Mouse (Mus musculus) 3T3-L1 (cell line): ENCODE data around the gene Krtap4-9.
"Not testable (repeated sequence)": the region's sequence is repeated elsewhere in the genome, so short reads cannot be mapped to it uniquely, and the experiment has no call there.

ENCODE experiments used
- DNase-seq: peaks from one replicate; pipeline ENCODE4 v3.0.0-alpha.2; 2015; ENCODE audit warnings: low read depth, low spot score

Gene Krtap4-9

DNA sequence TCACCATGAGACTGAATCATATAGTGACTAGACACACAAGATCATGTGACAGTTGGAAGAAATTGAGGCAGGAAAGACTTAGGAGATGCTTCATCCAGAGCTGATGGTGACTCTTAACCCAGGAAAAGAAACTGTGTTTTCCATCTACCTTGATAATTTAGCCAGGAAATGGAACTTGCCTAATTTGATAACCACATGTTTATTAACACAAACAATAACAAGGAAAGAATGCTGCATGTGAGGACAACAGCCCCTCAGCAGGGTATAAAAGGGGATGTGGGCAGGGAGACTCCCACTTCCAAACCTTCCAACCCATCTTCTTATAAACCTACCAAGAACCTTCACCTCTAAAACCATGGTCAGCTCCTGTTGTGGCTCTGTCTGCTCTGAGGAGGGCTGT lies at the start of gene Krtap4-9:
Gene Krtap4-9, plus strand, starts transcription at position 301 of the 400 bp plus-strand sequence.
- not testable (repeated sequence) for DNase-seq

DNA sequence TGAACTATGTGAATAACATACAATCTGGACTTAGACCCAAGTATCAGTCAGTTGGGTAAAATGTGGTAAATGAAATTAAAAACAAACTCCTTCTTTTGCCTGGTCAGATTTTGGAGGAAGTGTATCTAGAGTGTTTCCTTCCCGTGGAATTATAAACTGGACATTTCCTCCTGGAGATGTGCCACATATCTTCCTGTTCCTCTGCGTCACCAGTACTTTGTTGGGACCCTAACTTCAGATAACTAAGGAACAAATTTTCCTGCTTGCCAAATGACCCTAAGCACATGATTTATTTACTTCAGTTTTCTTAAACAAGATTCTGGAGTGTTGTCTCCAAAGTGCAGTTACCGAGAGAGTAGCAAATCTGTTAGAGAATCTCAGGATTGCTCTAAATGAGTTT lies 41.0 kb upstream of the Krtap4-9 start:
- no peak for DNase-seq

DNA sequence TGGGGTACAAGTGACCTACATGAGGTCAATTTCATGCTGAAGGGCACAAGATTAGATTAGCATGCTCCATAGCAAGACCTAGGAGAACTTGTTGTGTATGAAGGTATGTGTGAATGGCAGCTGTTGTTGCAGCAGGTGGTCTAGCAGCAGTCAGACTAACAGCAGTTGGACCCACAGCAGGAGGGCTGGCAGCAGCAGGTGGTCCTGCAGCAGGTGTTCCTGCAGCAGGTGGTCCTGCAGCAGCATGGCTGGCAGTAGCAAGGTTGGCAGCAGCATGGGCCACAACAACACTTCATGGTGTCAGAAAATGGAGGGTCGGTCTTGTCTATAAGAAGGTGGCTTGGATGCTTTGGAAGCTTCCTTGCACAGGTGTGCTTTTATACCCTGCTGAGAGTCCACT lies 26.1 kb upstream of the Krtap4-9 start:
- DNase-seq, result no peak

DNA sequence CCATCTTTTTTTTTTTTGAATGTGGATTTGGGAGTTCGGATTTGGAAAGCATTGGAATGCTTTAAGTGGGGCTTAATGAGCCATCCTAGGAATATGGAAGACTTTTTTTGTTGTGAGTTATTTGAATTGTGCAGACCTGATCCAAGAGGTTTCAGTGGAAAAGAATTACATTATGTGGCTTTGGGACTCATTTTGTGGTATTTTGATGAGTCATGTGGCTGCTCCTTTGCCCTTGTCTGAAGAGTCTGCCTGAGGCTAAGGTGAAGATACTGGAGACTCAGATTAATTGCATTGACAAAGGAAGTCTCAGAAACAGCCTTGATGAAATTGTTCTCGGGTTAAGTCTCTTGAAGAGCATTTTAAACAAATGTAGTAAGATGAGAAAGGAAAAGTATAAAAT lies 16.6 kb upstream of the Krtap4-9 start:
- DNase-seq, result peak; percentile 89

DNA sequence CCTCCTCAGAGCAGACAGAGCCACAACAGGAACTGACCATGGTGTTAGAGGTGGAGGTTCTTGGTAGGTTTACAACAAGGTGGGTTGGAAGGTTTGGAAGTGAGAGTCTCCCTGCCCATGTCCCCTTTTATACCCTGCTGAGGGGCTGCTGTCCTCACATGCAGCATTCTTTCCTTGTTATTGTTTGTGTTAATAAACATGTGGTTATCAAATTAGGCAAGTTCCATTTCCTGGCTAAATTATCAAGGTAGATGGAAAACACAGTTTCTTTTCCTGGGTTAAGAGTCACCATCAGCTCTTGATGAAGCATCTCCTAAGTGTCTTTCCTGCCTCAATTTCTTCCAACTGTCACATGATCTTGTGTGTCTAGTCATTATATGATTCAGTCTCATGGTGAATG lies 12.2 kb upstream of the Krtap4-9 start, which contains the start of gene Gm11595:
Gene Gm11595, minus strand, starts transcription at position 101 of the 400 bp plus-strand sequence.
- DNase-seq, result not testable (repeated sequence)

DNA sequence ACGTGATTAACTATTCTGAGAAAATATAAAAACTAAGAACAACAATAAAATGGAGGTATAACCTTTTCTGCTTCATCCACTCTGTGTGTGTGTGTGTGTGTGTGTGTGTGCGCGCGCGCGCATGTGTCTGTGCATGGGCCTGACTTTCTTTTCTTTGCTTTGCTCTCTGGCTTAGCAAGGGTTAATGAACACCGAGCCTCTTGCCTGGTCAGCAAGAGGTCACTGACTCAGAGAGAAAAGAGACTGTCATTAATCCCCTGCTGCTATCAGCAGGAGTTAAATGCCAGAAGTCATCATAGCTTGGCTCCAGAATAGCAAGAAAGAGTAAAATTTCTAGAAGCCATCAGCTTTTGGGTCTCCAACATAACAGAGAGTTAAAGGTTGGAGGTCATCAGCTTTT lies 6.6 kb upstream of the Krtap4-9 start:
- no peak for DNase-seq

DNA sequence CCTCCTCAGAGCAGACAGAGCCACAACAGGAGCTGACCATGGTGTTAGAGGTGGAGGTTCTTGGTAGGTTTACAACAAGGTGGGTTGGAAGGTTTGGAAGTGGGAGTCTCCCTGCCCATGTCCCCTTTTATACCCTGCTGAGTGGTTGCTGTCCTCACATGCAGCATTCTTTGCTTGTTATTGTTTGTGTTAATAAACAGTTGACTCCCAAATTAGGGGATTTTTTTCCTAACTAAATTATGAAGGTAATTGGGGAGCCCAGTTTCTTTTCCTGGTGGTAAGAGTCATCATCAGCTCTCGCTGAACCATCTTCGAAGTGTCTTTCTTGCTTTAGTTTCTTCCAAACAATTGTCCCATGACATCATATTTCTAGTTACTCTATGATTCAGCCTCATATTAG lies 4.4 kb upstream of the Krtap4-9 start, which contains the start of gene Krtap4-8:
Gene Krtap4-8, minus strand, starts transcription at position 101 of the 400 bp plus-strand sequence.
- no peak for DNase-seq

DNA sequence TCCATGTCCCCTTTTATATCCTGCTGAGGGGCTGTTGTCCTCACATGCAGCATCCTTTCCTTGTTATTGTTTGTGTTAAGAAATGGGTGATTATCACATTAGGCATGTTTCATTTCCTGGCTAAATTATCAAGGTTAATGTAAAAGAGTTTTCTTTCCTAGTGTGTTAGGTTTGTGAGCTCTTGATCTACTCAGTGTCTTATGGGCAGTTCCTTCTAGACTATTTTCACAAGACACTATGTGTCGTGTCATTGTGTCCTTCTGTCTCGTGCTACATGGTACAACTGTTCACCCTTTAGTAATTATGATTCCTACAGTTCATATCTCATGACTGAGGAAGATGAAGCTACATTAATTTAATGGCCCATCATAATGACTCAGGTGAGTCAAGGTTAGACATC lies 8.4 kb downstream of the Krtap4-9 start, which contains the start of gene Gm11596:
Gene Gm11596, minus strand, starts transcription at position 101 of the 400 bp plus-strand sequence.
- no peak for DNase-seq

DNA sequence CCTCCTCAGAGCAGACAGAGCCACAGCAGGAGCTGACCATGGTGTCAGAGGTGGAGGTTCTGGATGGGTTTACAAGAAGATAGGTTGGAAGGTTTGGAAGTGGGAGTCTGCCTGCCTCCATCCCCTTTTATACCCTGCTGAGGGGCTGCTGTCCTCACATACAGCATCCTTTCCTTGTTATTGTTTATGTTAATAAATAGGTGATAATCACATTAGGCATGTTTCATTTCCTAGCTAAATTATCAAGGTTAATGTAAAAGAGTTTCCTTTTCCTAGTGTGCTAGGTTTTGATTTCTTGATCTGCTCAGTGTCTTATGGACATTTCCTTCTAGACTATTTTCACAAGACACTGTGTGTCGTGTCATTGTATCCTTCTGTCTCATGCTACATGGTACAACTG lies 13.8 kb downstream of the Krtap4-9 start, which contains the start of gene Gm11569:
Gene Gm11569, minus strand, starts transcription at position 101 of the 400 bp plus-strand sequence.
- DNase-seq, result not testable (repeated sequence)

DNA sequence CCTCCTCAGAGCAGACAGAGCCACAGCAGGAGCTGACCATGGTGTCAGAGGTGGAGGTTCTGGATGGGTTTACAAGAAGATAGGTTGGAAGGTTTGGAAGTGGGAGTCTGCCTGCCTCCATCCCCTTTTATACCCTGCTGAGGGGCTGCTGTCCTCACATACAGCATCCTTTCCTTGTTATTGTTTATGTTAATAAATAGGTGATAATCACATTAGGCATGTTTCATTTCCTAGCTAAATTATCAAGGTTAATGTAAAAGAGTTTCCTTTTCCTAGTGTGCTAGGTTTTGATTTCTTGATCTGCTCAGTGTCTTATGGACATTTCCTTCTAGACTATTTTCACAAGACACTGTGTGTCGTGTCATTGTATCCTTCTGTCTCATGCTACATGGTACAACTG lies 19.3 kb downstream of the Krtap4-9 start, which contains the start of gene Gm11554:
Gene Gm11554, minus strand, starts transcription at position 101 of the 400 bp plus-strand sequence.
- not testable (repeated sequence) for DNase-seq

DNA sequence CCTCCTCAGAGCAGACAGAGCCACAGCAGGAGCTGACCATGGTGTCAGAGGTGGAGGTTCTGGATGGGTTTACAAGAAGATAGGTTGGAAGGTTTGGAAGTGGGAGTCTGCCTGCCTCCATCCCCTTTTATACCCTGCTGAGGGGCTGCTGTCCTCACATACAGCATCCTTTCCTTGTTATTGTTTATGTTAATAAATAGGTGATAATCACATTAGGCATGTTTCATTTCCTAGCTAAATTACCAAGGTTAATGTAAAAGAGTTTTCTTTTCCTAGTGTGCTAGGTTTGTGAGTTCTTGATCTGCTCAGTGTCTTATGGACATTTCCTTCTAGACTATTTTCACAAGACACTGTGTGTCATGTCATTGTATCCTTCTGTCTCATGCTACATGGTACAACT lies 24.8 kb downstream of the Krtap4-9 start, which contains the start of gene Krtap4-13:
Gene Krtap4-13, minus strand, starts transcription at position 101 of the 400 bp plus-strand sequence.
- not testable (repeated sequence) for DNase-seq

DNA sequence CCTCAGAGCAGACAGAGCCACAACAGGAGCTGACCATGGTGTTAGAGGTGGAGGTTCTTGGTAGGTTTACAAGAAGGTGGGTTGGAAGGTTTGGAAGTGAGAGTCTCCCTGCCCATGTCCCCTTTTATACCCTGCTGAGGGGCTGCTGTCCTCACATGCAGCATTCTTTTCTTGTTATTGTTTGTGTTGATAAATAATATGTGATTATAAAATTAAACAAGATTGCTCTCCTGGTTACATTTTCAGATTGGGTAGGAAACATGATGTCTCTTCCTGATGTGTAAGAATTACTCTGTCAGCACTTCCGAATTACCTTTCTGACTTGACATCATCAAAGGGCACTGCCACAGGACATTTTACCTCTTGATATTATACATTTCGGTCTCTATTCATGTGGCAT lies 30.6 kb downstream of the Krtap4-9 start, which contains the start of gene Gm11564:
Gene Gm11564, minus strand, starts transcription at position 101 of the 400 bp plus-strand sequence.
- not testable (repeated sequence) for DNase-seq
